Mouse (Mus musculus) heart, embryonic 11.5 days (tissue): ENCODE results near the gene Krt87. TPM values are rescaled to one million over a fixed set of nuclear protein-coding genes. Genes with fewer than 3 reads are reported as not detected.
A peak's percentile ranks its signal among the peaks of the same experiment; 100 is the strongest.

Experiments
- ATAC-seq: fragments of 200-750 bp; cut with Nextera tagmentation; replicated peaks from 2 replicates; pipeline ENCODE4 v1.8.0; 2017; ENCODE audit warnings: moderate library complexity; ENCODE audit not compliant: insufficient number of reproducible peaks, low FRiP score, low TSS enrichment
- H3K27ac ChIP-seq: fragments of 300-500 bp; sonication (generic); 2 replicates; pipeline ENCODE4 v1.5.1; 2014; ENCODE audit warnings: mild to moderate bottlenecking, low read depth, low read length
- H3K27me3 ChIP-seq: fragments of 300-500 bp; sonication (generic); 2 replicates; pipeline ENCODE4 v1.6.1; 2014; ENCODE audit warnings: mild to moderate bottlenecking, low read length, mixed read lengths; ENCODE audit not compliant: control insufficient read depth, insufficient read depth
- H3K36me3 ChIP-seq: fragments of 300-500 bp; sonication (generic); 2 replicates; pipeline ENCODE4 v1.6.1; 2014; ENCODE audit warnings: mild to moderate bottlenecking, low read length, moderate library complexity, mixed read lengths; ENCODE audit not compliant: control insufficient read depth, insufficient read depth
- H3K4me1 ChIP-seq: fragments of 300-500 bp; sonication (generic); 2 replicates; pipeline ENCODE4 v1.6.1; 2014; ENCODE audit warnings: low read length; ENCODE audit not compliant: control insufficient read depth, insufficient read depth
- H3K4me2 ChIP-seq: fragments of 300-500 bp; sonication (generic); 2 replicates; pipeline ENCODE4 v1.6.1; 2014; ENCODE audit warnings: mild to moderate bottlenecking, moderate library complexity
- H3K4me3 ChIP-seq: fragments of 300-500 bp; sonication (generic); 2 replicates; pipeline ENCODE4 v1.5.1; 2014; ENCODE audit warnings: low read depth, low read length
- H3K9ac ChIP-seq: fragments of 300-500 bp; sonication (generic); 2 replicates; pipeline ENCODE4 v1.6.1; 2014; ENCODE audit warnings: mild to moderate bottlenecking, low read depth, low read length, moderate library complexity
- H3K9me3 ChIP-seq: fragments of 300-500 bp; sonication (generic); replicated peaks from 2 replicates; pipeline ENCODE4 v1.6.1; 2016; ENCODE audit warnings: low read length; ENCODE audit not compliant: control insufficient read depth
- WGBS: fragments of 180-500 bp; shearing (Covaris S2); extraction: QIAGEN DNeasy Blood & Tissue Kit; methylation state at CpG from one replicate; pipeline ENCODE4 v1.1.7; 2014; ENCODE audit not compliant: insufficient replicate concordance; 5-methylcytosine and 5-hydroxymethylcytosine counted together
- polyA plus RNA-seq: library from polyadenylated mRNA; unstranded; fragments of >200 nt; fragmentation: Nextera tagmentation; extraction: Ambion mirVana; gene quantifications from 2 replicates; pipeline ENCODE4 v1.2.1, GENCODE M21; 2014

Krt87 gene
- polyA plus RNA-seq, 1 experiment from 2014 or later = not detected

DNA sequence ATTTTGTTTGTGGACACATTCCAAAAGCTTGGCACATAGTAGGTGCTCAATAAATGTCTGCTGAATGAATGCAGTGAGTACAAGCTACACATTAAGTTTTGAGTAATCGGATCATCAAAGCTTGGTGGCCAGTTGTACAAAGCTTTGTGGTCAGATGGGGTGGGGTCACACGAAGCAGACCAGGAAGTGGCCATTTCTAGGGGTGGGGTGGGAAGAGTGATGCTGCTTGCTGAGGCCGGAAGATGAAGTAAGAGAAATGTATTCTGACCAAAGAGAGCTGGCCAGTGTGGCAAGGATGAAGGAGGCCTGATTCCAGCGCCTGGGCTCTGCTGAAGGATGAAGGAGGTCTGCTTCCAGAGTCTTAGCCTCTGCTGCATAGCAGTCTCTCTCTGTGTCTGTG, 30.5 kb upstream of the Krt87 start:
- H3K9me3 ChIP-seq = no peaks in the 10 kb centered on the region
- no peak overlapping the region for H3K9ac ChIP-seq
- H3K27ac ChIP-seq = no peak overlapping the region
- H3K4me2 ChIP-seq = no peak overlapping the region
- ATAC-seq = no peak
- H3K4me1 ChIP-seq = no peaks in the 10 kb centered on the region
- 70% methylated on average over 4 of the region's 4 CpGs for WGBS
- H3K27me3 ChIP-seq = no peaks in the 10 kb centered on the region
- H3K36me3 ChIP-seq = no peaks in the 10 kb centered on the region
- H3K4me3 ChIP-seq = no peak overlapping the region

DNA sequence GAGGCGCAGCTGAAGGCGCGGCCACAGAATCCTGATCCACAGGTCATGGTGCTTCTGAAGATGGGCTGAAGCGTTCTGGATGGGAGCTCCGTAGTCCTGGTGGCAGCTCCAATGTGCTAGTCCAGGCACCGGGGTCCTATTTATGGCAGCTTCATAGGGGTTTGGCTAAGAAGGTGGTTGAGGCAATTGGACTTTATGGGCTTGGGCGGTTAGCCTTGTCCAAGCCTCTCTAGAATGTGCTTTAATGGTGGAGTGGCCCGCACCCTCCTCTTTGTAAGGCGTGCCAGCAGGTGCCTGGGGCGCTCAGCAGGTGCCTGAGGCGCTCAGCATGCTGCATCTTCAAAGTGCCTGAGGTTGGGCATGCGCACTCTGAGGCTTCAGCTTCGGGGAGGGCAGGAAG, 25.0 kb upstream of the Krt87 start, which contains the start of gene Krt81:
TSS of gene Krt81 (minus strand) at position 101 of the 400 bp plus-strand sequence.
- WGBS = 79% methylated on average over 13 of the region's 13 CpGs
- no peak within 1 kb of the TSS for H3K27ac ChIP-seq
- no peaks in the 10 kb centered on the region for H3K4me1 ChIP-seq
- H3K4me2 ChIP-seq = no peak within 1 kb of the TSS
- H3K27me3 ChIP-seq = no peaks in the 10 kb centered on the region
- H3K4me3 ChIP-seq = no peak within 1 kb of the TSS
- no peak for ATAC-seq
- no peak within 1 kb of the TSS for H3K9ac ChIP-seq
- H3K36me3 ChIP-seq = no peaks in the 10 kb centered on the region
- no peaks in the 10 kb centered on the region for H3K9me3 ChIP-seq

DNA sequence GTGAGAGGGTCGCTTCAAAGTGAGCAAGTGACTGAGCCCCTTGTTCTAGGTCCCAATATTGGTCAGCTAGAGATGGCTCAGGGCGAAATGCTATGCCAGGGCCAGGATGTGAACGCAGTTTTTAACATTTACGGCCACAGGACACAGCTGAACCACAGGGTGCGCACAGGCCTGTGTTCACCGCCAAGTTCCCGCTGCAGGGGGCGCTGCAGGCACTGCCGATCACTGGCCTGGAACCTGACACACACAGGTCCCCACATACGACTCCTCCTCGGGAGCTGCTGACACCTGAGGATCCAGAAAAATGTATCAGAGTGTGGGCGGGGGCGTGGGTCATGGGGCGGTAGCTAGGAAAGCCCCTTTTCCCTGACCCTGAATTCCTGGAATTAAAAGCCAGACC, 20.7 kb upstream of the Krt87 start:
- WGBS = 72% methylated on average over 14 of the region's 14 CpGs
- no peak for ATAC-seq
- no peak overlapping the region for H3K9ac ChIP-seq
- H3K4me2 ChIP-seq = no peak overlapping the region
- no peaks in the 10 kb centered on the region for H3K4me1 ChIP-seq
- H3K27me3 ChIP-seq = no peaks in the 10 kb centered on the region
- no peak overlapping the region for H3K4me3 ChIP-seq
- 0 out of 2 replicates have a peak, but pooled peaks cover 3% of the 10 kb centered on the region for H3K9me3 ChIP-seq
- H3K27ac ChIP-seq = no peak overlapping the region
- H3K36me3 ChIP-seq = no peaks in the 10 kb centered on the region

DNA sequence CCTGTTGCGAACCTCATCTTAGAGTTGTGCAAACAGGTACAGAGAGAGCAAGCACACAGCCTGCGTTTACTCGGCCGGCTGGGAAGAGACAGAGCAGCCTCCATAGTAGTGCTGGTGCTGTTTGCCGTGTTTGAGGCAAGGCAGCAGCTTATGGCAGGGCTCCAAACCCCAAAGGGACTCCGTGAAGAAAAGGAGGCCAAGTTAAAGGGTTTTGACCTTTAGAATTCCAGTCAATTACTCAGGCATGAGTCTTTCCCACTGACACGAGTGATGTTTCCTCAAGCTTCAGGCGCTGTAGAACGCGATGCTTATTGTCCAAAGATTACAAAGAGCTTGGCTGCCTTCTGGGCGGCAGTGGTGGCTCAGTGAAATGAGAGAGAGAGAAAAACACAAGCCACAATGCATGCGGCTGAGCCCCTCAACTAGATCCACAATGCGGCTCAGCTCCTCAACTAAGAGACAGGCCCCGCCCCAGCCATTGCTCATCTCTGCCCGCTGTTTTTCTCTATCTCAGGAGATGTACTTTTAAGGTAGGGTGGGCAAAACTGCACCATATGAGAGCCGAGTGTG, 19.8 kb upstream of the Krt87 start:
- Histone ChIP-seq H3K4me3 (no peak overlapping the region), H3K4me1 (no peaks in the 10 kb centered on the region), H3K4me2 (no peak overlapping the region), H3K9me3 (0 out of 2 replicates have a peak, but pooled peaks cover 3% of the 10 kb centered on the region), H3K27ac (no peak overlapping the region), H3K36me3 (no peaks in the 10 kb centered on the region), H3K27me3 (no peaks in the 10 kb centered on the region), H3K9ac (no peak overlapping the region)
- WGBS = 72% methylated on average over 16 of the region's 16 CpGs
- no peak for ATAC-seq

DNA sequence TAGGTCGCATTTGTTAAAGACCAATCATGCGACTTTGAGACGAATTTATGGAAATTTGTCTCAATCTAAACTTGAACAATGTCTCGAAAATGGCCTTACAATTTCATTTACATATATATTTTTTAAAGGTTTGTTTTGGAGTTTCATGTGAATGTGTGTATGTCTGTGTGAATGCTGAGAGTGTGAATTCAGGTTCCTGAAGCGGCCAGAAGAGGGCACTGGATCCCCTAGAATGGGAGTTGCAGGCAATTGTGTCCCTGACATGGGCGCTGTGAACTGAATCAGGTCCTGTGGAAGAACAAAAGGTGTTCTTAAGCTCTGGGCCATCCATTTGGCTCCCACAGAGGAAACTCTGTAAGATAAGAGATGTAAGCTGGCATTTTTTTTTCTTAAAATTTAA, 17.3 kb upstream of the Krt87 start:
- no peaks in the 10 kb centered on the region for H3K36me3 ChIP-seq
- 78% methylated on average over 6 of the region's 6 CpGs for WGBS
- H3K27ac ChIP-seq = no peak overlapping the region
- 0 out of 2 replicates have a peak, but pooled peaks cover 3% of the 10 kb centered on the region for H3K9me3 ChIP-seq
- no peak for ATAC-seq
- no peak overlapping the region for H3K4me3 ChIP-seq
- no peak overlapping the region for H3K9ac ChIP-seq
- no peaks in the 10 kb centered on the region; the same call in 1 of the 2 replicates for H3K4me1 ChIP-seq
- H3K4me2 ChIP-seq = no peak overlapping the region
- no peaks in the 10 kb centered on the region for H3K27me3 ChIP-seq

DNA sequence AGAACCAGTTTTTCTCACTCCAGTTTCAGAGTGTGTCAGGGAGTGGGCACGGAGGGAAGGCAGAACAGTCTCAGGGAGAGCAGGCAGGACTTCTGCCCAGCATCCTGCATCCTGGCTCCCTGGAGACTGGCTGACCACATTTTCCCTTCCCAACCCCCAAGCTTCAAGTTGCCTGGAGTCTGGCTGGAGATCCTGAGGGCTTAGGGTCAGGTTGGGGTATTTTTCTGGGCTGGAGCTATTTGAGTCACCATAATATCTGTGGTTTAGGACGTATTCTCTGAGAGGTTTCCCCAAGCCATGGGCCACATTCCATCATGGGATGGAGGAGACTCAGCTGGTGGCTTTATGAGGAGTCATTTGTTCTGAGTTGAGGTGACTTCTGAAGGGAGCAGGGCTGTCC, 16.7 kb upstream of the Krt87 start:
- H3K4me3 ChIP-seq = no peak overlapping the region
- H3K9me3 ChIP-seq = 0 out of 2 replicates have a peak, but pooled peaks cover 3% of the 10 kb centered on the region
- H3K4me1 ChIP-seq = no peaks in the 10 kb centered on the region; the same call in 1 of the 2 replicates
- H3K36me3 ChIP-seq = no peaks in the 10 kb centered on the region
- no peak overlapping the region for H3K4me2 ChIP-seq
- WGBS = 69% methylated on average over 2 of the region's 2 CpGs
- H3K27ac ChIP-seq = no peak overlapping the region
- no peak for ATAC-seq
- no peaks in the 10 kb centered on the region for H3K27me3 ChIP-seq
- H3K9ac ChIP-seq = no peak overlapping the region

DNA sequence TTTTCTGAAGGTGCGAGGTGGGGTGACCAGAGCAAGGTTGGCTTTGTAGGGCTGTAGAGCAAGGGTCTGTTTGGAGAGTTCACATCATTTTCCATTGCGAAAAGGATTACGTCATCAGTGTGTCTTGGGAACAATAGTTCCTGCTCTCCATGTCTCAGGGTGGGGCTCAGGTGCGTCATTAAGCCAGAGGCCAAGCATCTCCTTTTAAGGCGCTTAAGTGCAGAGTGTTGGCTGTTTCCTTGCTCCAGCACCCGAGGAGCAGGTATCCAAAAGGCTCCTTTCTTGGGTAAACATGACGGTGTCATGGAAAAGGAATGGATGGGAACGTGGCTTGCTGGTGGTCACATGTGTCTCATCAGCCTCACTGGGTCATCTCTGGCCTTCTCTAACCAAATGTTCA, 16.2 kb upstream of the Krt87 start:
- Histone ChIP-seq H3K4me2 (no peak overlapping the region), H3K27me3 (no peaks in the 10 kb centered on the region), H3K27ac (no peak overlapping the region), H3K4me3 (no peak overlapping the region), H3K4me1 (no peaks in the 10 kb centered on the region; the same call in 1 of the 2 replicates), H3K36me3 (no peaks in the 10 kb centered on the region), H3K9ac (no peak overlapping the region), H3K9me3 (0 out of 2 replicates have a peak, but pooled peaks cover 3% of the 10 kb centered on the region)
- no peak for ATAC-seq
- WGBS = 81% methylated on average over 8 of the region's 8 CpGs

DNA sequence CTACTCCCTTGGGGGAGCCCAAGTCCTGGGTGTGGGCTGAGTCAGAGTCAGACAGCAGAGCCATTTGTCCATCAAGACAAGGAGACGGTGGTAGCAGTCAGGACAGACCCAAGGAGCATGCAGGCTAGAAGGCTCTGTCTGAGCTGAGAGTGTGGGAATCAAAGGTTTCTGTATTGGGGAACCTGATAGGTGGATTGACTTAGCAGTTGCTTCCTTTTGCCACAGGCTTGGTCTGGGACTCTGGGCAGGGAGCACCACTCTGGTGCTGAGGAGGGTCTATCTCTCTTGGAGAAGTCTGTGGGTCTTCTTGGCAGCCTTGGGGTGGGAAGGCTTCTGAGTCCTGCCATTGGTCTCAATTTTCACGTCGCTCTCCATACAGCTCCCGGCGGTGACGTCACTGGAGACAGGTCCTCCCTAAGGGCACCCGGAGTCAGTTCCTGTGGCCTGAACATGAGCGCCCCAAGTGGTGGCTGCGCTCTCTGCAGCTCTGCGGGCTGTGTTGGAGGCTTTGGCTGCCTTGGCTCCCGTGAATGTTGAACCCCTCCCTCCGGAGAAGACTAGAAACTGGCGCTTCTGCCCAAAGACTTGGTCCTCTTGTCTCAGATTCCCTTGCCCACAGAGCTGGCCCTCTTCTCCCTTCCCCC, 14.6 kb upstream of the Krt87 start:
- Histone ChIP-seq H3K4me3 (no peak overlapping the region), H3K9me3 (0 out of 2 replicates have a peak, but pooled peaks cover 3% of the 10 kb centered on the region), H3K4me2 (peak overlapping the region; percentile 14; the same call in 1 of the 2 replicates), H3K36me3 (no peaks in the 10 kb centered on the region), H3K4me1 (no peaks in the 10 kb centered on the region; the same call in 1 of the 2 replicates), H3K27ac (no peak overlapping the region), H3K9ac (no peak overlapping the region), H3K27me3 (no peaks in the 10 kb centered on the region)
- 0 out of 2 replicates have a peak, but pooled peaks have one; percentile 46 for ATAC-seq
- 4% methylated on average over 13 of the region's 13 CpGs for WGBS
